Mouse (Mus musculus): ENCODE data around the gene Thy1.

Gene Thy1

GRCm38 (mm10) chr9:44033957-44034727 is 9.0 kb upstream of the Thy1 start:
- DNase-seq (ENCODE audit: low read depth), result no peak

GRCm38 (mm10) chr9:44037106-44037505 is 6.1 kb upstream of the Thy1 start:
- DNase-seq (ENCODE audit: low read depth), result no peak

- DNase-seq (ENCODE audit: low read depth), result no peak
Observed at GRCm38 (mm10) chr9:44041511-44042395, 1.4 kb upstream of the Thy1 start.

- DNase-seq (ENCODE audit: low read depth), result no peak
Observed at GRCm38 (mm10) chr9:44042396-44042680, 846 bp upstream of the Thy1 start.

- DNase-seq (ENCODE audit: low read depth), result peak; percentile 39
Observed at GRCm38 (mm10) chr9:44043708-44044425, 683 bp downstream of the Thy1 start.

- DNase-seq (ENCODE audit: low read depth), result peak; percentile 43
Observed at GRCm38 (mm10) chr9:44044426-44045157, 1.4 kb downstream of the Thy1 start.

- DNase-seq (ENCODE audit: low read depth), result no peak
Observed at GRCm38 (mm10) chr9:44045158-44045883, 2.1 kb downstream of the Thy1 start.

- no peak for DNase-seq (ENCODE audit: low read depth)
Observed at GRCm38 (mm10) chr9:44045884-44046272, 2.7 kb downstream of the Thy1 start.

- no peak for DNase-seq (ENCODE audit: low read depth)
Observed at GRCm38 (mm10) chr9:44046426-44046825, 3.2 kb downstream of the Thy1 start.

- DNase-seq (ENCODE audit: low read depth), result no peak
Observed at GRCm38 (mm10) chr9:44047071-44047470, 3.9 kb downstream of the Thy1 start.

GRCm38 (mm10) chr9:44047571-44048490 is 4.6 kb downstream of the Thy1 start:
- DNase-seq (ENCODE audit: low read depth), result no peak

GRCm38 (mm10) chr9:44048541-44049380 is 5.6 kb downstream of the Thy1 start:
- peak; percentile 68 for DNase-seq (ENCODE audit: low read depth)

- no peak for DNase-seq (ENCODE audit: low read depth)
Observed at GRCm38 (mm10) chr9:44049381-44050165, 6.4 kb downstream of the Thy1 start.

- DNase-seq (ENCODE audit: low read depth), result no peak
Observed at GRCm38 (mm10) chr9:44052855-44053254, 9.7 kb downstream of the Thy1 start.

- peak; percentile 61 for DNase-seq (ENCODE audit: low read depth)
Observed at GRCm38 (mm10) chr9:44053936-44054335, 10.8 kb downstream of the Thy1 start.

GRCm38 (mm10) chr9:44058606-44059005 is 15.4 kb downstream of the Thy1 start:
- peak; percentile 86 for DNase-seq (ENCODE audit: low read depth)

GRCm38 (mm10) chr9:44065177-44065576 is 22.0 kb downstream of the Thy1 start:
- DNase-seq (ENCODE audit: low read depth), result no peak

- peak; percentile 98 for DNase-seq (ENCODE audit: low read depth)
Observed at GRCm38 (mm10) chr9:44066785-44067225, 23.6 kb downstream of the Thy1 start, which contains the start of gene Usp2. TSS of gene Usp2 (plus strand) at chr9:44067021.

All from NIH3T3 (cell line).